Mouse (Mus musculus) heart, embryonic 11.5 days (tissue): ENCODE results near the gene Mrpl37. TPM values are rescaled to one million over a fixed set of nuclear protein-coding genes. Genes with fewer than 3 reads are reported as not detected.

Experiments
- ATAC-seq: fragments of 200-750 bp; cut with Nextera tagmentation; replicated peaks from 2 replicates; pipeline ENCODE4 v1.8.0; 2017; ENCODE audit warnings: moderate library complexity; ENCODE audit not compliant: insufficient number of reproducible peaks, low FRiP score, low TSS enrichment
- H3K27ac ChIP-seq: fragments of 300-500 bp; sonication (generic); 2 replicates; pipeline ENCODE4 v1.5.1; 2014; ENCODE audit warnings: mild to moderate bottlenecking, low read depth, low read length
- H3K27me3 ChIP-seq: fragments of 300-500 bp; sonication (generic); 2 replicates; pipeline ENCODE4 v1.6.1; 2014; ENCODE audit warnings: mild to moderate bottlenecking, low read length, mixed read lengths; ENCODE audit not compliant: control insufficient read depth, insufficient read depth
- H3K36me3 ChIP-seq: fragments of 300-500 bp; sonication (generic); 2 replicates; pipeline ENCODE4 v1.6.1; 2014; ENCODE audit warnings: mild to moderate bottlenecking, low read length, moderate library complexity, mixed read lengths; ENCODE audit not compliant: control insufficient read depth, insufficient read depth
- H3K4me1 ChIP-seq: fragments of 300-500 bp; sonication (generic); 2 replicates; pipeline ENCODE4 v1.6.1; 2014; ENCODE audit warnings: low read length; ENCODE audit not compliant: control insufficient read depth, insufficient read depth
- H3K4me2 ChIP-seq: fragments of 300-500 bp; sonication (generic); 2 replicates; pipeline ENCODE4 v1.6.1; 2014; ENCODE audit warnings: mild to moderate bottlenecking, moderate library complexity
- H3K4me3 ChIP-seq: fragments of 300-500 bp; sonication (generic); 2 replicates; pipeline ENCODE4 v1.5.1; 2014; ENCODE audit warnings: low read depth, low read length
- H3K9ac ChIP-seq: fragments of 300-500 bp; sonication (generic); 2 replicates; pipeline ENCODE4 v1.6.1; 2014; ENCODE audit warnings: mild to moderate bottlenecking, low read depth, low read length, moderate library complexity
- H3K9me3 ChIP-seq: fragments of 300-500 bp; sonication (generic); replicated peaks from 2 replicates; pipeline ENCODE4 v1.6.1; 2016; ENCODE audit warnings: low read length; ENCODE audit not compliant: control insufficient read depth
- WGBS: fragments of 180-500 bp; shearing (Covaris S2); extraction: QIAGEN DNeasy Blood & Tissue Kit; methylation state at CpG from one replicate; pipeline ENCODE4 v1.1.7; 2014; ENCODE audit not compliant: insufficient replicate concordance; 5-methylcytosine and 5-hydroxymethylcytosine counted together
- polyA plus RNA-seq: library from polyadenylated mRNA; unstranded; fragments of >200 nt; fragmentation: Nextera tagmentation; extraction: Ambion mirVana; gene quantifications from 2 replicates; pipeline ENCODE4 v1.2.1, GENCODE M21; 2014

The Mrpl37 gene
- polyA plus RNA-seq, 1 experiment from 2014 or later: 113 TPM

DNA sequence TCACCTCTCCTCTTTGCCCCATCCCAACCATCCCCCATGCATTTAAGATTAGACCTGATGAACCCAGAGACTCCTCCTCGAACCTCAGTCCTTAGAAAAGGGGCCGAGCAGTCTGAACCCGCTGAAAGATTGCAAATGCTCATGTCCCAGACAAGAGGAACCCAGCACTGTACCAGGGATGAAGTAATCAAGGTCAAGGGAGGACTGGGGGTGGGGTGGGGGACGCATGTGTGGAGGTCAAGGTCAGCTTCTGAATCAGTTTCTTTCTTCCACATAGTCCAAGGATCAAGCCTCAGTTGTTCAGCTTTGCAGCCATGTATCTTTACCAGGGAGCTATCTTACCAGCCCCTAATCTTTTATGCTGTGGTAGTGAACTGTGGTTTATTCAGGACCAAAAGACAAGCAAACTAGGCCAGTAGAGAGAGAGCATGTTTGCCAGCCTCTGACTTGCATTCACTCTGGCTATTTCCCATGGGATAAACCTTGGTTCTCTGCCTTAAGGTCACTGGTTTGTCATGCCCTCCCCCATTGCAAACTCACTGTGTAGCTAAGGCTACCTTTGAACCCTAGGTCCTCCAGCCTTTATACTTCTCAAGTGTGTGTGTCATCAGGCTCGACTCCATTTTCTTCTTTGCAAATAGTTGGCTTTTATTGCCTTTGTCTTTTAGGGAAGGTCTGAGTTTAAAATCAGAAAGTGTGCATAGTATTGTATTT lies 46.2 kb downstream of the Mrpl37 start:
- Histone ChIP-seq H3K27ac (no peak overlapping the region), H3K9me3 (no peaks in the 10 kb centered on the region), H3K4me2 (no peak overlapping the region), H3K4me3 (no peak overlapping the region), H3K9ac (no peak overlapping the region), H3K36me3 (no peaks in the 10 kb centered on the region), H3K4me1 (peaks cover 43% of the 10 kb centered on the region), H3K27me3 (no peaks in the 10 kb centered on the region)
- WGBS: 58% methylated on average over 5 of the region's 5 CpGs
- no peak for ATAC-seq

DNA sequence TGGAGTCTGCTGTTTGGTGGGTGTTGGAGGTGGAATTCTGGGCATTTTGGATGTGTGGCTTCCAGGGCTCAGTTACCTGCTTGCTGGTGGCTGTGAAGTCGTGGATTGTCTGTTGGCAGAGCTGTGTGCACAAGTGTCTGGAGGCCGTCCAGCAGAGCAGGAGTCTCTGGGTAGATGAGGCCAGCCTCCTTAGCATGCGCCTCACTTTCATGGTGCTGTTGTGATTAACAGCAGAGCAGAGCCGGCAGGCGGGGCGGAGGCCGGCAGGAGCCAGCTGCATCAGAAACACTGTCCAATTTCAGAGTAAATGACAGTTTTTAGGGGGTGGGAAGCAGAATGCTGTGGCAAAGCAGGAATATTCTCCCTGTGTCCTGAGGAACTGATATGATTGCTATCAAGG lies 47.6 kb downstream of the Mrpl37 start:
- Histone ChIP-seq H3K9ac (no peak overlapping the region), H3K4me2 (no peak overlapping the region), H3K27me3 (no peaks in the 10 kb centered on the region), H3K36me3 (0 out of 2 replicates have a peak, but pooled peaks cover 3% of the 10 kb centered on the region), H3K9me3 (no peaks in the 10 kb centered on the region), H3K27ac (no peak overlapping the region; the same call in 1 of the 2 replicates), H3K4me3 (no peak overlapping the region), H3K4me1 (peaks cover 47% of the 10 kb centered on the region)
- ATAC-seq: no peak
- 69% methylated on average over 7 of the region's 7 CpGs for WGBS

DNA sequence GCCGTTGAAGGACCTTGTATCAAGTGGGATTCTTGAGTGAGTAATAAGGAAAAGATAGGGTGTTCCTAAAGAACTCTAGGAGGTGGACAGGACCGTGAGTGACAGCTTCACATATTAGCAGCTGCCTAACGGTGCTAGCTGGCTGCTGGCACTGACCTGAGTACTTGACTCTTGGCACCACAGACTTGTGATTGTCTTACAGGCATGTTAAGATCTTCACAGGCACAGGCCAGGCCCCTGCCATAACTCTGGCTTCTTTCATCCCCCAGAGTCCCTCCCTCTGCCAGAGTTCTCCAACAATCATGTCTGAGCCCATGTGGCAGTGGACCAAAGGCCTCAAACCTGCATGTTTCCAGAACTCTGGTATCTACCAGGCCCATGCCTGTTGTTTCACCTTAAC lies 48.1 kb downstream of the Mrpl37 start:
- 63% methylated on average over 3 of the region's 3 CpGs for WGBS
- Histone ChIP-seq H3K36me3 (0 out of 2 replicates have a peak, but pooled peaks cover 3% of the 10 kb centered on the region), H3K4me1 (peaks cover 50% of the 10 kb centered on the region), H3K4me3 (no peak overlapping the region), H3K27me3 (no peaks in the 10 kb centered on the region), H3K27ac (no peak overlapping the region; the same call in 1 of the 2 replicates), H3K9me3 (no peaks in the 10 kb centered on the region), H3K4me2 (no peak overlapping the region), H3K9ac (no peak overlapping the region)
- no peak for ATAC-seq

DNA sequence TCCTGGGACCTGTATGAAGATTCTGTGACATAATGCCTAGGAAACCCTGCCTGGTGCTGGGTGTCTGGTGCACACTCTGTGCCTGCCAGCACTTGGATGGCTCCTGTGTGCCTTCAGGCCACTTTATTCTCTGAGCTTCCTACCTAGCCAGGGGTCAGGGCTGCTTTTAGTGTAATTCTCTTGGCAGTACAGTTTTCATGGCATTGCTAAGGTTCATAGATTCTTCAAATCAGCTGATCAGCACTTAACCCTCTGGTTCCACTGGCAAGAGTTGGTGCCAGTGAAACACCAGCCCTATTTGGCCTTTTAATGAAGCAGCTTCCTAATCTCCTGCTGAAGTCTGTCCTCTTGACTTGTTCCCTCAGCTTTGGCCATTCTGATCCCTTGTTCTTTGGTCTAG lies 49.4 kb downstream of the Mrpl37 start:
- Histone ChIP-seq H3K27me3 (no peaks in the 10 kb centered on the region), H3K27ac (no peak overlapping the region), H3K4me2 (no peak overlapping the region), H3K4me1 (peaks cover 60% of the 10 kb centered on the region), H3K9me3 (no peaks in the 10 kb centered on the region), H3K9ac (no peak overlapping the region), H3K36me3 (0 out of 2 replicates have a peak, but pooled peaks cover 3% of the 10 kb centered on the region), H3K4me3 (no peak overlapping the region)
- ATAC-seq: no peak

DNA sequence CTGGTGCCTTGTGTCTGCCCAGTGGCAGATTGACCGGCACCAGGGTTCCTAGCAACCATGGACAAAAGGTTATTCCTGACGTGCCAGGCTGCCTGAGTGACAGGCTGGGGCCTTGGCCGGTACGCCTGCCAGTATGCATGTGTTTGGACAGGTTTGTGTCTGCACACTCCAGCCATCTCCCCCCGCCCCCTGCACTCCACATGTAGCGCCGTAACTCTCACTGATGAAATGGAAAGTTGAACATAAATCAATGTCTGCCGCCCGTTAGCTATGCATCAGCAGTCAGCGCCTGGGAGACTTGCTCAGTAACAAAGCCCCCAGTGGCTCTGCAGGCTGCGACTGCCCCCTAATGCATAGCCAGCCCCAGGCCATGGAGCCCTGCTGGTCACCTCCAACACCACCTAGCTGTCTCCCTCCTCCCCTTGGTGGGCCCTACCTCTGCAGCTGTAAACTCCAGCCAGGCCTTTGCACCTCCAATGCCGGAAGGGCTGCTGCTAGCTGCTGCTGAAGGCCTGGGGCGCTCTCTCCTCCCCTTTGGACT lies 50.6 kb downstream of the Mrpl37 start:
- H3K9ac ChIP-seq: 0 out of 2 replicates have a peak overlapping the region, but pooled peaks have one; percentile 24
- no peaks in the 10 kb centered on the region for H3K27me3 ChIP-seq
- no peak overlapping the region for H3K27ac ChIP-seq
- no peaks in the 10 kb centered on the region for H3K9me3 ChIP-seq
- peaks cover 66% of the 10 kb centered on the region for H3K4me1 ChIP-seq
- no peak overlapping the region for H3K4me3 ChIP-seq
- H3K36me3 ChIP-seq: 0 out of 2 replicates have a peak, but pooled peaks cover 3% of the 10 kb centered on the region
- 67% methylated on average over 13 of the region's 13 CpGs for WGBS
- H3K4me2 ChIP-seq: no peak overlapping the region
- ATAC-seq: no peak

DNA sequence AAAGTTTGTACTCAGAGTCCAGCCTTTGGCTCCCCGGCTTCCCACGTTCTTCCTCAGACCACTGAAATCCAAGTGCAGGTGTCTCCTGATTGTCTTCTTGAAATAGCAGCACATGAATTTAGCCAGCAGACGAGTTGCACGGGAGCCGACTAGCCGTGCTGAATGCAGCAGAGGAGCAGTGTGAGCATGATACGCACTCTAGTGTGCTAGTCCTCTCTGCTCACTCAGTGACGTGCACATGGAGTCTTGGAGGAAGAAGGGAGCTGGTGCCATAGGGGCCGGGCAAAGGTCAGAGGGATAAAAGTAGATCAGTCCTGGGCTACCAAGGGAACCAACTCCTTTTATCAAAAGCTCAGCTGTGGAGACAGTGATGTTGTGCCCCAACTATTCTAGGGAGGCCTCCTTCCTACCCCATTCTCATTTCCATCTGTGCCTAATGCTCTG lies 52.8 kb downstream of the Mrpl37 start:
- H3K4me2 ChIP-seq: no peak overlapping the region
- no peaks in the 10 kb centered on the region for H3K27me3 ChIP-seq
- WGBS: 69% methylated on average over 9 of the region's 9 CpGs
- peaks cover 5% of the 10 kb centered on the region; the same call in 1 of the 2 replicates for H3K36me3 ChIP-seq
- H3K9me3 ChIP-seq: no peaks in the 10 kb centered on the region
- peaks cover 50% of the 10 kb centered on the region for H3K4me1 ChIP-seq
- no peak overlapping the region for H3K27ac ChIP-seq
- no peak overlapping the region for H3K9ac ChIP-seq
- no peak for ATAC-seq
- no peak overlapping the region for H3K4me3 ChIP-seq

DNA sequence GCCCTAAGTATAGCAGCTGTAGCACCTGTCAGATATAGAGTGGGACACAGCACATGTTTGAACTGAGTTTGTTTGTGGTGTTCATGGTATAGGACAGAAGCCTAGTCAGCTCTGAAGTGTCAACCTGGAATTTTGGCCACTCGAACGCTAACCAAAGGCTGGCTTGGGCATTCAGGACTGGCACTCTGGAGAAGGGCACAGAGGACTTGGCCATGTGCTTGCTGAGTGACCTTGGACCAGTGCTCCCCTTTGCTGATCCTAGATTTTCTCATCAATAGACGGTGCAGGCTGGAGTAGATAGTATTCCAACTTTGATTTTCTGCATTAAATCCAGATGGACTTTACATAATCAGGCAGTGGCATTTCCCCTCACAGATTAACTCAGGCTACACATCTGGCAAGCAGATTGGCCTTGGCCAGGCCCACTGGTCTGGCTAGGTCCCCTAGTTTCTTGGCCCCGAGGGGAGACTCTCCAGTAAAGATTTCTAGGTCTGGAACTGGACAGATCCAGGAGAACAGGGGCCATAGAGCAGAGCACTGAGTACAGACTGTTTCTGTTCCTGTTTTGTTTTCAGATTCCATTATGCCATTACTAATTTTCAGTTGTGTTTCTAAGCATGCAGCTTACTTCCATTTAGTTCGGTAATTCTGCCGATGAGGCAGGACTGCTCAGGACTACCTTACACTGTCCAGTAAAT lies 53.4 kb downstream of the Mrpl37 start:
- 82% methylated on average over 6 of the region's 6 CpGs for WGBS
- peaks cover 5% of the 10 kb centered on the region; the same call in 1 of the 2 replicates for H3K36me3 ChIP-seq
- no peak overlapping the region for H3K9ac ChIP-seq
- no peak overlapping the region for H3K4me3 ChIP-seq
- H3K27me3 ChIP-seq: no peaks in the 10 kb centered on the region
- peaks cover 46% of the 10 kb centered on the region for H3K4me1 ChIP-seq
- no peak for ATAC-seq
- H3K9me3 ChIP-seq: no peaks in the 10 kb centered on the region
- no peak overlapping the region for H3K4me2 ChIP-seq
- H3K27ac ChIP-seq: no peak overlapping the region

DNA sequence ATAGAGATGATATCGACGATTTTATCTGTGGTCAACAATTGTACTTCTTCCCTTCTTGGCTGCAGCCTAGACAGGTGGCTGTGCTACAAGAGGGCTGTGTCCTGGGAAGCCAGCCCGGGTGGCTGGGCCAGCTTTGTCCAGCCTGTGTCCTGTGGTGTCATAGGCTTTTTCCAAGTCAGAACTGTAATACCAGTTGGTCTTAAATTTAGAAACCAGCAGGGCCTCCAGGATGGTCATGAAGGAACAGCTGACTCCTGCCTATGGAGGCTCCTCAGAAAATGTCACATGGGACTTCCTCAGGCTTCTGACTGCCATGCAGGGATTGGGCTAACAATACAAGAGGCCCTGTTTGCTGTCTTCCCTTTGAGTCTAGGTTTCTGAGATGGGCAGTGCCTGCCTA lies 54.1 kb downstream of the Mrpl37 start:
- 90% methylated on average over 3 of the region's 3 CpGs for whole genome bisulfite sequencing
- Histone ChIP-seq H3K4me1 (peaks cover 40% of the 10 kb centered on the region), H3K27ac (no peak overlapping the region)

More for the DNA sequence above, 54.1 kb downstream of the Mrpl37 start:
- Histone ChIP-seq H3K4me3 (no peak overlapping the region), H3K27me3 (no peaks in the 10 kb centered on the region), H3K9me3 (no peaks in the 10 kb centered on the region), H3K36me3 (peaks cover 5% of the 10 kb centered on the region; the same call in 1 of the 2 replicates), H3K4me2 (no peak overlapping the region), H3K9ac (no peak overlapping the region; the same call in 1 of the 2 replicates)
- ATAC-seq: no peak
